Mouse (Mus musculus) MEL (cell line): ENCODE results near the gene Myh4. TPM values are rescaled to one million over a fixed set of nuclear protein-coding genes. Genes with fewer than 3 reads are reported as not detected.

ENCODE experiments used
- DNase-seq: peaks from one replicate; pipeline ENCODE4 v3.0.0; 2011; ENCODE audit warnings: low read depth, low spot score
- H3K27ac ChIP-seq: 2 replicates; pipeline ENCODE4 v1.5.1; 2012; ENCODE audit warnings: low read depth, mild to moderate bottlenecking, control low read depth, low read length, moderate library complexity; ENCODE audit not compliant: control insufficient read depth
- H3K27me3 ChIP-seq, 2 experiments: fragments of 150-350 bp in 1 of 2; sonication (generic) in 1 of 2; 2 replicates each; pipeline ENCODE4 v1.6.1; 2012; ENCODE audit warnings: low read length in 2 of 2, mild to moderate bottlenecking in 2 of 2, improper control_type of control experiment in 1 of 2, moderate library complexity in 1 of 2; ENCODE audit not compliant: insufficient read depth in 2 of 2, control insufficient read depth in 1 of 2
- H3K36me3 ChIP-seq, 2 experiments: 2 replicates each; pipeline ENCODE4 v1.6.1; 2012 to 2014; ENCODE audit warnings: low read length in 2 of 2, improper control_type of control experiment in 1 of 2, inconsistent platforms in 1 of 2, mild to moderate bottlenecking in 1 of 2; ENCODE audit not compliant: insufficient read depth in 2 of 2, control insufficient read depth in 1 of 2
- H3K4me1 ChIP-seq, 2 experiments: fragments of 150-350 bp in 1 of 2; sonication (generic) in 1 of 2; 2 replicates each; pipeline ENCODE4 v1.6.1; 2012; ENCODE audit warnings: low read length in 2 of 2, improper control_type of control experiment in 1 of 2, mild to moderate bottlenecking in 1 of 2; ENCODE audit not compliant: insufficient read depth in 2 of 2, control insufficient read depth in 1 of 2
- H3K4me3 ChIP-seq, 2 experiments: fragments of 150-350 bp in 1 of 2; sonication (generic) in 1 of 2; 2 replicates each; pipeline ENCODE4 v1.5.1; 2012; ENCODE audit warnings: low read depth in 2 of 2, low read length in 2 of 2, mild to moderate bottlenecking in 2 of 2, moderate library complexity in 2 of 2, control low read depth in 1 of 2, improper control_type of control experiment in 1 of 2; ENCODE audit not compliant: control insufficient read depth in 1 of 2, insufficient read depth in 1 of 2
- H3K79me2 ChIP-seq: 2 replicates; pipeline ENCODE4 v1.6.1; 2012; ENCODE audit warnings: mild to moderate bottlenecking, low read length, moderate library complexity; ENCODE audit not compliant: control insufficient read depth, poor library complexity, insufficient read depth
- H3K9ac ChIP-seq: 2 replicates; pipeline ENCODE4 v1.6.1; 2012; ENCODE audit warnings: low read depth, mild to moderate bottlenecking, control low read depth, low read length, moderate library complexity; ENCODE audit not compliant: control insufficient read depth, poor library complexity, severe bottlenecking
- H3K9me3 ChIP-seq: fragments of 150-350 bp; sonication (generic); replicated peaks from 2 replicates; pipeline ENCODE4 v1.6.1; 2012; ENCODE audit warnings: mild to moderate bottlenecking, low read length, improper control_type of control experiment, moderate library complexity; ENCODE audit not compliant: insufficient read depth
- CTCF ChIP-seq, 3 experiments: IDR thresholded peaks in 2 of 3; conservative IDR thresholded peaks in 1 of 3; 2 replicates each; pipeline ENCODE4 v1.5.1; 2011 to 2012; ENCODE audit warnings: low read length in 3 of 3, low read depth in 2 of 3, mild to moderate bottlenecking in 2 of 3, improper control_type of control experiment in 1 of 3, inconsistent platforms in 1 of 3, mixed read lengths in 1 of 3, moderate library complexity in 1 of 3; ENCODE audit not compliant: control insufficient read depth in 1 of 3, insufficient read depth in 1 of 3, poor library complexity in 1 of 3, severe bottlenecking in 1 of 3
- ELF1 ChIP-seq: IDR thresholded peaks from 2 replicates; pipeline ENCODE4 v1.6.1; 2014; ENCODE audit warnings: low read depth, mild to moderate bottlenecking, inconsistent platforms, low read length, improper control_type of control experiment, moderate library complexity
- EP300 ChIP-seq, 2 experiments: IDR thresholded peaks; 2 replicates each; pipeline ENCODE4 v1.6.1; 2011; ENCODE audit warnings: improper control_type of control experiment in 2 of 2, low read length in 2 of 2, low read depth in 1 of 2, mild to moderate bottlenecking in 1 of 2
- ETS1 ChIP-seq: IDR thresholded peaks from 2 replicates; pipeline ENCODE4 v1.6.1; 2012; ENCODE audit warnings: low read depth, mild to moderate bottlenecking, inconsistent platforms, low read length, improper control_type of control experiment, moderate library complexity
- GATA1 ChIP-seq: IDR thresholded peaks from 2 replicates; pipeline ENCODE4 v1.6.1; 2011; ENCODE audit warnings: low read depth, low read length, improper control_type of control experiment
- HCFC1 ChIP-seq: IDR thresholded peaks from 2 replicates; pipeline ENCODE4 v1.6.1; 2012; ENCODE audit warnings: low read depth, mild to moderate bottlenecking, inconsistent platforms, low read length, improper control_type of control experiment, moderate library complexity
- KAT2A ChIP-seq: conservative IDR thresholded peaks from 2 replicates; pipeline ENCODE4 v1.6.1; 2012; ENCODE audit warnings: low read depth, low read length, improper control_type of control experiment, inconsistent platforms
- MAFK ChIP-seq: IDR thresholded peaks from 2 replicates; pipeline ENCODE4 v1.6.1; 2011; ENCODE audit warnings: low read depth, mild to moderate bottlenecking, low read length, improper control_type of control experiment, borderline replicate concordance
- MAX ChIP-seq: IDR thresholded peaks from 2 replicates; pipeline ENCODE4 v1.6.1; 2011; ENCODE audit warnings: low read length, improper control_type of control experiment
- MEF2A ChIP-seq: IDR thresholded peaks from 2 replicates; pipeline ENCODE4 v1.6.1; 2014; ENCODE audit warnings: low read depth, mild to moderate bottlenecking, inconsistent platforms, low read length, improper control_type of control experiment; ENCODE audit not compliant: poor library complexity, insufficient replicate concordance, severe bottlenecking; ENCODE audit errors: extremely low read depth
- MXI1 ChIP-seq: IDR thresholded peaks from 2 replicates; pipeline ENCODE4 v1.6.1; 2011; ENCODE audit warnings: mild to moderate bottlenecking, low read depth, low read length, improper control_type of control experiment
- MYB ChIP-seq: IDR thresholded peaks from 2 replicates; pipeline ENCODE4 v1.6.1; 2011; ENCODE audit warnings: mild to moderate bottlenecking, low read depth, low read length, improper control_type of control experiment
- NRF1 ChIP-seq: IDR thresholded peaks from 2 replicates; pipeline ENCODE4 v1.6.1; 2014; ENCODE audit warnings: low read depth, mild to moderate bottlenecking, inconsistent platforms, low read length, improper control_type of control experiment, moderate library complexity; ENCODE audit not compliant: poor library complexity, insufficient read depth, severe bottlenecking
- POLR2A ChIP-seq, 2 experiments: IDR thresholded peaks; 2 replicates each; pipeline ENCODE4 v1.6.1; 2011 to 2012; ENCODE audit warnings: low read length in 2 of 2, mild to moderate bottlenecking in 2 of 2, control low read depth in 1 of 2, improper control_type of control experiment in 1 of 2, low read depth in 1 of 2, moderate library complexity in 1 of 2; ENCODE audit not compliant: control insufficient read depth in 1 of 2, insufficient read depth in 1 of 2, poor library complexity in 1 of 2
- POLR2AphosphoS5 ChIP-seq: IDR thresholded peaks from 2 replicates; pipeline ENCODE4 v1.6.1; 2012; ENCODE audit warnings: low read depth, borderline replicate concordance, mild to moderate bottlenecking, inconsistent platforms, low read length, moderate library complexity, mixed read lengths
- RAD21 ChIP-seq: IDR thresholded peaks from 2 replicates; pipeline ENCODE4 v1.6.1; 2011; ENCODE audit warnings: mild to moderate bottlenecking, low read depth, low read length, improper control_type of control experiment
- RCOR1 ChIP-seq: IDR thresholded peaks from 2 replicates; pipeline ENCODE4 v1.6.1; 2012; ENCODE audit warnings: low read depth, mild to moderate bottlenecking, inconsistent platforms, low read length, improper control_type of control experiment
- SMC3 ChIP-seq: IDR thresholded peaks from 2 replicates; pipeline ENCODE4 v1.6.1; 2011; ENCODE audit warnings: low read depth, low read length, improper control_type of control experiment
- TAL1 ChIP-seq: IDR thresholded peaks from 2 replicates; pipeline ENCODE4 v1.6.1; 2012; ENCODE audit warnings: mild to moderate bottlenecking, inconsistent platforms, low read length, moderate library complexity, mixed read lengths
- TBP ChIP-seq: IDR thresholded peaks from 2 replicates; pipeline ENCODE4 v1.8.0; 2011; ENCODE audit warnings: low read depth, low read length, improper control_type of control experiment
- TCF12 ChIP-seq: IDR thresholded peaks from 2 replicates; pipeline ENCODE4 v1.6.1; 2014; ENCODE audit warnings: low read depth, mild to moderate bottlenecking, inconsistent platforms, low read length, improper control_type of control experiment, moderate library complexity
- USF2 ChIP-seq, 2 experiments: IDR thresholded peaks; 2 replicates each; pipeline ENCODE4 v1.6.1; 2011 to 2012; ENCODE audit warnings: improper control_type of control experiment in 2 of 2, low read length in 2 of 2, borderline replicate concordance in 1 of 2, inconsistent platforms in 1 of 2, low read depth in 1 of 2, mild to moderate bottlenecking in 1 of 2; ENCODE audit not compliant: insufficient read depth in 1 of 2
- ZKSCAN1 ChIP-seq: IDR thresholded peaks from 2 replicates; pipeline ENCODE4 v1.6.1; 2012; ENCODE audit warnings: low read depth, mild to moderate bottlenecking, inconsistent platforms, low read length, improper control_type of control experiment, moderate library complexity
- ZNF384 ChIP-seq: IDR thresholded peaks from 2 replicates; pipeline ENCODE4 v1.6.1; 2012; ENCODE audit warnings: low read depth, mild to moderate bottlenecking, inconsistent platforms, low read length, improper control_type of control experiment
- polyA plus RNA-seq, 2 experiments: library from polyadenylated mRNA; stranded (reverse) in 1 of 2; unstranded in 1 of 2; fragments of >175 nt in 1 of 2; fragments of >200 nt in 1 of 2; gene quantifications; 2 replicates each; pipeline versions ENCODE4 v1.2.1 to v1.2.4; 2012; ENCODE audit warnings: low replicate concordance in 2 of 2, low read depth in 1 of 2; ENCODE audit not compliant: insufficient read length in 2 of 2, insufficient read depth in 1 of 2, missing spikeins in 1 of 2
- total RNA-seq: library from RNA; depleted of rRNA; stranded (reverse); fragments of 300-350 nt; gene quantifications from 2 replicates; pipeline ENCODE4 v1.2.3, GENCODE M21; 2012

Gene Myh4
- total and polyA plus RNA-seq, 3 experiments = not detected

DNA sequence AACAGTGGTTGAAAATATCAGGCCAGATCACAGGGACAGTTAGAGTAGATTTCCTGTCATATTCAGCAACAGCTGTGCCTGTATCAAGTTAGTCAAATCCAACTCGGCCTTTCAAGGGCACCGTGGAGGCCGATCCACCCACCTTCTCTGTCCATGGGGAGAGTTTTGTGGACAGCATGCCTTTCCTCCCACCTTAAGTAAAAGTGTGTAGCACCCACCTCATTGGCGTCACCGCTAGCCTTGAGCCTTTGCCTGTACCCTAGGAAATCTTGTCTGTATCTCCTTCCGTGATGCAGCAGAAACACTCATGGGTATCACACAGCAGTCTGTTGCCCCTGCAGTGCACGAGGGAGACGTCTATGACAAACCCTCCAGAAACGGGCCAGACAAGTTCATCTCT lies 1.0 kb upstream of the Myh4 start:
- Histone ChIP-seq H3K36me3 (no peaks in the 10 kb centered on the region), H3K4me3 (no peak overlapping the region), H3K27me3 (no peaks in the 10 kb centered on the region), H3K27ac (no peak overlapping the region), H3K79me2 (no peaks in the 10 kb centered on the region), H3K9me3 (no peaks in the 10 kb centered on the region), H3K9ac (no peak overlapping the region), H3K4me1 (no peaks in the 10 kb centered on the region)
- DNase-seq = no peak
- TF ChIP-seq HCFC1 = no peak
- no peak for TF ChIP-seq POLR2A (IDR thresholded peaks at IDR 0.05; ENCODE audit: control insufficient read depth in 1 of 2, insufficient read depth in 1 of 2, low read depth in 1 of 2, low read length in 2 of 2, poor library complexity in 1 of 2)

DNA sequence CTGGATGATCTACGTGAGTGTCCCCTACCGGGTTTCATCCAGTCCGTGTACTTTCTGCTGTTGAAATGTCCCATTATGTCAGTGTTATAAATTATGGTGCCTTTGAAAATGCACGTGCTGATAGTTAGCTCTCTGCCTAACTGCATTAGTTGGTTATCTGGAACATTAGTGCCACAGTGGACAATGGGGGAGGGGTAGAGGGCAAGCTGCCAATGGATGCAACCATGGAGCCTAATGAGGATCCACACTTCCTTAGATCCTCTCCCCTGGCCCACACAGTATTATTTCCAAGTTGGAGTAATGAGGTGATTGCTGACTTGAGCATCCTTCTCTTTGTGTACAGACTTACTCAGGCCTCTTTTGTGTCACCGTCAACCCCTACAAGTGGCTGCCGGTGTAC lies 3.2 kb downstream of the Myh4 start:
- Histone ChIP-seq H3K79me2 (no peaks in the 10 kb centered on the region), H3K9ac (no peak overlapping the region), H3K4me3 (no peak overlapping the region), H3K9me3 (no peaks in the 10 kb centered on the region), H3K27me3 (no peaks in the 10 kb centered on the region), H3K27ac (no peak overlapping the region), H3K4me1 (no peaks in the 10 kb centered on the region), H3K36me3 (no peaks in the 10 kb centered on the region)
- DNase-seq = no peak
- TF ChIP-seq KAT2A = no peak
- no peak for TF ChIP-seq EP300 (IDR thresholded peaks at IDR 0.05; ENCODE audit: low read depth in 1 of 2, low read length in 2 of 2)
- no peak for TF ChIP-seq MXI1
- TF ChIP-seq GATA1 = no peak
- no peak for TF ChIP-seq MAFK
- TF ChIP-seq TCF12 = no peak
- no peak for TF ChIP-seq MEF2A
- TF ChIP-seq TBP = no peak
- no peak for TF ChIP-seq ELF1
- TF ChIP-seq USF2 (IDR thresholded peaks at IDR 0.05; ENCODE audit: borderline replicate concordance in 1 of 2, insufficient read depth in 1 of 2, low read depth in 1 of 2, low read length in 2 of 2) = no peak
- no peak for TF ChIP-seq MYB
- no peak for TF ChIP-seq ETS1
- no peak for TF ChIP-seq RCOR1
- TF ChIP-seq MAX = no peak

DNA sequence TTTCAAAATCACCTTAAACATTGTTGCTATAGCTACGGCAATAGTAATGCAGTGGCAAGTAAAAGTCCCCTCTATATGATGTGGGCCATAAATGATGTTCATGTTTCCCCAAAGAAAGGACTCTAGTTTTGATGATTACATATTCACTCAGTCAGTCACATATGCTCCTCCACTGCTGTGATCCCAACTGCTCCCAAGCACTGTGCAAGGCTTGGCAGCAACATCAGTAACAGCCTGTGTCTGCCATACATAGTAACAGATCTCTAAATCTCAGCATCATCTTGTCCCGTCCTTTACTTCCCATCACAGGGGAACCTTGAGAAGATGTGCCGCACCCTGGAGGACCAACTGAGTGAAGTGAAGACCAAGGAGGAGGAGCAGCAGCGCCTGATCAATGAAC lies 15.9 kb downstream of the Myh4 start:
- no peaks in the 10 kb centered on the region for H3K4me1 ChIP-seq
- H3K36me3 ChIP-seq = no peaks in the 10 kb centered on the region
- no peak overlapping the region for H3K4me3 ChIP-seq
- no peak overlapping the region for H3K9ac ChIP-seq
- DNase-seq = no peak
- TF ChIP-seq USF2 (IDR thresholded peaks at IDR 0.05; ENCODE audit: borderline replicate concordance in 1 of 2, insufficient read depth in 1 of 2, low read depth in 1 of 2, low read length in 2 of 2) (no peak), ZNF384 (no peak), RCOR1 (no peak), MAFK (no peak), EP300 (IDR thresholded peaks at IDR 0.05; ENCODE audit: low read depth in 1 of 2, low read length in 2 of 2) (no peak), POLR2AphosphoS5 (no peak), SMC3 (no peak), CTCF (IDR thresholded peaks at IDR 0.05 in 2 of 3, conservative IDR thresholded peaks at IDR 0.05 in 1 of 3; ENCODE audit: control insufficient read depth in 1 of 3, insufficient read depth in 1 of 3, low read depth in 2 of 3, low read length in 3 of 3, poor library complexity in 1 of 3, severe bottlenecking in 1 of 3) (no peak), MEF2A (no peak), NRF1 (no peak), TAL1 (no peak), HCFC1 (no peak), ZKSCAN1 (no peak), TCF12 (no peak), RAD21 (no peak), KAT2A (no peak), ETS1 (no peak)
- H3K9me3 ChIP-seq = no peaks in the 10 kb centered on the region
- H3K27me3 ChIP-seq = no peaks in the 10 kb centered on the region
- H3K79me2 ChIP-seq = no peaks in the 10 kb centered on the region
- H3K27ac ChIP-seq = no peak overlapping the region
